In the genomic region with DNA sequence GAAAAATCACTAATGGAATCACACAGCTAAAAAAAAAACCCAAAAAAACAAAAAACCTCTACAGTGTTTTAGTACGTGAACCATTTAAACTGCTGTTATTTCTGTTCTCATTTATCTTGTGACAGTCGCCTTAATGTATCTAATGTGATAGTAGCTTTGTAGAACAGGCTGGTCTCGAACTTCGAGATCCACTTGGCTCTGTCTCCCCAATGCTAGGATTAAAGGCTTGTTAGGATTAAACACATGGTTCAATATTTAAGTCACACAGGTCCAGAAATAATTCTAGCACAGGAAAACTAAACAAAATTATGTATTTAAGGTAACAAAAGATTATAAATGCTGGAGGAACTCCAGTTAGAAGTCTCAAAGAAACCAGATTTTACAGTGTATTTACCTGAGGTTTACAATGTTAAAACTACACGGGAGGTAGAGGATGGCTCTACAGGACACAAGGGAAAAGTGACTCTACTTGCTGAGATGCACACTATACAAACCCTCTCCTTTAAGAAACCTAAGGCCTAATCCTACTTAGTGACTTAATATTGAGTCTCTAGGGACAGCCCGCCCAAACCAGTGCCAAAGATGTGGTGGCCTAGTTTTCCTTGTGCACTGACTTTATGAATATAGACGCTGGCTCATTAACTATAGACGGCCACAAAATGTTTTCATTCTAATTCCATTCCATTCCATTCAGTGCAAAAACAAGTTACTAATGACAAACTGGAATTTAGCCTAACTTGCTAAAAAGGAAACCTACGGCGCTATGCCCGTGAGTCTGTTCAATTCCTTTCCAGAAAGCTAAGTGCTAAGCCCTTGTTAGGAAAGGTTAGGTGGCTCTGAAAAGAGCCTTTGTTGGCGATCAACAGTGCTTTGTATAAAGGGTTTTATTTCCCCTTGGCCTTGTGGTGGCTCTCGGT, we compare ENCODE assay signal across 1 mouse cellular context.
TF ChIP-seq lines count a peak whose summit lies in the region.

No protein-coding gene starts in this region.

TF ChIP-seq in CH12.LX, 34 proteins besides CTCF, POLR2A, EP300 and RAD21 (continued from another document):
- TF ChIP-seq POLR2AphosphoS2 (IDR thresholded peaks at IDR 0.05; ENCODE audit: low read depth, low read length) (peak; percentile 97), ETS1 (conservative IDR thresholded peaks at IDR 0.05; ENCODE audit: low read depth, low read length) (no peak), E2F4 (IDR thresholded peaks at IDR 0.05; ENCODE audit: insufficient replicate concordance, low read depth, low read length) (0 out of 2 replicates have a peak, but pooled peaks have one; percentile 59), ZKSCAN1 (IDR thresholded peaks at IDR 0.05; ENCODE audit: borderline replicate concordance, low read depth, low read length) (no peak), BHLHE40 (IDR thresholded peaks at IDR 0.05; ENCODE audit: low read depth, low read length) (peak; percentile 49; the same call in 1 of the 2 replicates), JUN (IDR thresholded peaks at IDR 0.05; ENCODE audit: insufficient read depth, low read depth, low read length) (no peak), MAZ (IDR thresholded peaks at IDR 0.05; ENCODE audit: low read depth, low read length) (no peak), CHD2 (IDR thresholded peaks at IDR 0.05; ENCODE audit: low read length) (peak; percentile 77; the same call in 1 of the 2 replicates), SIN3A (IDR thresholded peaks at IDR 0.05; ENCODE audit: low read length) (peak; percentile 78), HCFC1 (IDR thresholded peaks at IDR 0.05; ENCODE audit: low read depth, low read length) (peak; percentile 23; the same call in 1 of the 2 replicates), TBP (conservative IDR thresholded peaks at IDR 0.05; ENCODE audit: low read depth, low read length) (no peak), SMC3 (IDR thresholded peaks at IDR 0.05; ENCODE audit: low read depth, low read length) (peak; percentile 24), PAX5 (IDR thresholded peaks at IDR 0.05; ENCODE audit: low read length) (no peak), ZNF384 (IDR thresholded peaks at IDR 0.05; ENCODE audit: low read depth, low read length) (no peak), TCF12 (IDR thresholded peaks at IDR 0.05; ENCODE audit: low read depth, low read length) (0 out of 2 replicates have a peak, but pooled peaks have one; percentile 40), ZC3H11A (IDR thresholded peaks at IDR 0.05; ENCODE audit: low read depth, low read length) (no peak), GABPA (IDR thresholded peaks at IDR 0.05; ENCODE audit: insufficient replicate concordance, low read depth, low read length) (no peak), MAX (IDR thresholded peaks at IDR 0.05; ENCODE audit: low read length) (no peak; the same call in 1 of the 2 replicates), MAFK (IDR thresholded peaks at IDR 0.05; ENCODE audit: insufficient replicate concordance, low read length) (peak; percentile 68; the same call in 1 of the 2 replicates), MEF2A (IDR thresholded peaks at IDR 0.05; ENCODE audit: borderline replicate concordance, low read depth, low read length) (no peak), NELFE (IDR thresholded peaks at IDR 0.05; ENCODE audit: low read depth, low read length) (peak; percentile 71), NRF1 (IDR thresholded peaks at IDR 0.05; ENCODE audit: low read depth, low read length) (no peak), RCOR1 (conservative IDR thresholded peaks at IDR 0.05; ENCODE audit: low read depth, low read length) (peak; percentile 89; the same call in 1 of the 2 replicates), CHD1 (IDR thresholded peaks at IDR 0.05; ENCODE audit: low read depth, low read length) (peak; percentile 92; the same call in 1 of the 2 replicates), JUND (conservative IDR thresholded peaks at IDR 0.05; ENCODE audit: low read depth, low read length) (no peak), KAT2A (IDR thresholded peaks at IDR 0.05; ENCODE audit: insufficient replicate concordance, low read length) (0 out of 2 replicates have a peak, but pooled peaks have one; percentile 51), MYC (IDR thresholded peaks at IDR 0.05; ENCODE audit: low read depth, low read length) (peak; percentile 57; the same call in 1 of the 2 replicates), UBTF (IDR thresholded peaks at IDR 0.05; ENCODE audit: low read depth, low read length) (peak; percentile 82; the same call in 1 of the 2 replicates), ZMIZ1 (IDR thresholded peaks at IDR 0.05; ENCODE audit: low read depth, low read length) (peak; percentile 97), IRF4 (IDR thresholded peaks at IDR 0.05; ENCODE audit: low read depth, low read length) (no peak)
